Mouse (Mus musculus) ES-CJ7 (cell line): ENCODE measurements around the gene Tnr.
A peak's percentile ranks its signal among the peaks of the same experiment; 100 is the strongest.

Source experiments
- DNase-seq: peaks from one replicate; pipeline ENCODE4 v3.0.0; 2011; ENCODE audit warnings: low read depth, low spot score

The Tnr gene

GRCm38 (mm10) chr1:159796021-159796420, 272.5 kb downstream of the Tnr start:
- DNase-seq, result no peak

DNA sequence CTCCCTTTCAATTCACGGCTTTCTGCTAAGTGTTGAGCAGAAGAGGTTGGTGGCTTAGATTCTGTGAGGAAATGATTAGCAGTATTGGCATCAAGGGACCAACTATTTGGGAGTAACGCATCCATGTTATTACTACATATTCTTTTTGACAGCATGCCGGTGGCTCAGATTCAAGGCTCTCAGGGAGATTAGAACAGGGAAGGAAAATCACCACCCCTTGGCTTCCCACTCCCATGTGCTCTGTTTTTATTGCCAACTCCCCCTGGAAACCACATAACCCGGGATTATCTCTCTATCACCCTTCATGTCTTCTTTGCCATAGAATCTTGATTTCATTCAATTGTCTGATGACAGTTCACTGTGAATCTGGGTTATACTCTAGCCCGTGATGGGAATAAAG, 276.8 kb downstream of the Tnr start:
- DNase-seq, result no peak

GRCm38 (mm10) chr1:159801753-159802152, 278.2 kb downstream of the Tnr start:
- DNase-seq, result no peak

GRCm38 (mm10) chr1:159803711-159804110, 280.1 kb downstream of the Tnr start:
- DNase-seq, result no peak

DNA sequence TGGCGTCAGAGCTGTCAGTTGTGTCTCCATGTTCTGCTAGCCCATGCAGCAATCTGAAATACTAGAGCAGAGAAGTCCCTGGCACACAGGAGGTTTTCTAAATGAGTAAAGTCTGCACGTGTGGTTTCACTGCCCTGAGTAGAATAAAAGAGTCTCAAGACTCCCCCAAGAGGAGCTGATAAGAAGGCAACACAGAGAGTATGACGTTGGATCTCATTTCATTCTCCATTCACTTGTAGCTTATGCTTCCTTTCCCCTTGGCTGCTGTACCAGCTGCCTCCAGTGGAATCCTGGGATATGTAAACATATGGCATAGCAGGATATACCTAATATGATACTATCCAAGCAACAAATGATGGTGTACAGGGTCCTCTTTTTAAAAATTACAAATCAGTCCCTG, 285.9 kb downstream of the Tnr start:
- no peak for DNase-seq

- DNase-seq, result no peak
These were observed 288.2 kb downstream of the Tnr start for GRCm38 (mm10) chr1:159811805-159812204.

GRCm38 (mm10) chr1:159812820-159813411, 289.3 kb downstream of the Tnr start:
- peak; percentile 73 for DNase-seq

GRCm38 (mm10) chr1:159814348-159814747, 290.8 kb downstream of the Tnr start:
- no peak for DNase-seq

- no peak for DNase-seq
These were observed 293.2 kb downstream of the Tnr start for GRCm38 (mm10) chr1:159816614-159817371.

DNA sequence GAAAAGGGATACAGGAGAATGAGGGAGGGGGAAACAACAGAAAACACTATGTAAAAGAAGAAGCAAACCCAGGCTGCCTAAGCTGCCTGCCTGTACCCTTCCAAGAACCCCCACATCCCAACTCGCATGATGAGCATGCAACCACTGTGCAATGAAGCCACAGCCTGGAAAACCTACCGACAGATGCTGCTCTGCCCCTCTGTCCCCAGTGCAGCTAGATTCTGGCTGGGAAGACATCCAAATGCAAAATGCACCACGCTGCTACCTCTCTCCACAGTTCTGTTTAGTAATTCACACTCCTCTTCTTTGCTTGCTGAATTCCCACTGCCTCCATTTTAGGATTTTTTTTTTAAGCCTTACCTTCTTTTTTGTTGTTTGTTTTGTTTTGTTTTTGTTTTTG, 295.9 kb downstream of the Tnr start:
- no peak for DNase-seq

- DNase-seq, result no peak
These were observed 298.8 kb downstream of the Tnr start for GRCm38 (mm10) chr1:159822416-159822815.

DNA sequence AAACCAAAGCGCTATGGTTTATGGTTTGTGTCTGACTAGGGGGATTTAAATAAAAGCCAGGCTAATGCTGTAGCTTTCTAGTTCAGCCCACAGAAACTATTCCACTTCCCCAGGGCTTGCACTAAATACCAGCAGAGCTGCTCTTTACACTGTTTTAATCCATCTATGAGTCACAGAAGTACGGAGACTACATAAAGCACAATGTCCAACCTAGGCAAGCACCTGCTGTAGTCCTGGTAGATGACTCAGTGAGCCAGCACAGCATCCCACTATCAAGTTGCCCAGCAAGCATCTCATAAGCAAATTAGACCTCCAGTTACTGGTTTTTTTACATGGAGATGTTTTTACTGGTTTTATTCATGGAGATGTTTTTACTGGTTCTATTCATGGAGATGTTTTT, 305.0 kb downstream of the Tnr start:
- no peak for DNase-seq

- no peak for DNase-seq
These were observed 309.6 kb downstream of the Tnr start for GRCm38 (mm10) chr1:159833165-159833564.

- DNase-seq, result no peak
These were observed 310.2 kb downstream of the Tnr start for GRCm38 (mm10) chr1:159833646-159834338.

GRCm38 (mm10) chr1:159835126-159835525, 311.6 kb downstream of the Tnr start:
- DNase-seq, result peak; percentile 83

- DNase-seq, result no peak
These were observed 316.8 kb downstream of the Tnr start for GRCm38 (mm10) chr1:159840337-159840736.

DNA sequence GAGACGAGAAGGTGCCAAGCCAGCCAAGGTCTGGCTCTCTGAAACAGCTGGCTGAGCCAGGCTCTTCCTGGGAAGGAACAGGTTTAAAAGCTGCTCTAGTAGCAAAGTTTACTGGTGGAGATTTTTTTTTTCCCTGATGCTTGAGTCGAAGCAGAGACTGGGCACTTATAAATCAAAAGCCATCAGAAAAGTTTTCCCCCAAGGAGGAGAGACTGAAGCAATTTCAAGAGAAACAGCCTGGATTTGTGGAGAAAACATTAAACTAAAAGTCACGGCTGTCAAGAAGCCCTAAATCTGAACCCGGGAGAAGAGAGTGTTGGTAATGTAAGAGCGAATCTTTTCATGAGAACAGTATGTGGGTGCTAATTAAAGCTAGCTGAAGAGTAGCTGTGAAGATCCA, 319.3 kb downstream of the Tnr start:
- no peak for DNase-seq

- DNase-seq, result no peak
These were observed 328.5 kb downstream of the Tnr start for GRCm38 (mm10) chr1:159852088-159852487.

GRCm38 (mm10) chr1:159854261-159854660, 330.7 kb downstream of the Tnr start:
- no peak for DNase-seq

DNA sequence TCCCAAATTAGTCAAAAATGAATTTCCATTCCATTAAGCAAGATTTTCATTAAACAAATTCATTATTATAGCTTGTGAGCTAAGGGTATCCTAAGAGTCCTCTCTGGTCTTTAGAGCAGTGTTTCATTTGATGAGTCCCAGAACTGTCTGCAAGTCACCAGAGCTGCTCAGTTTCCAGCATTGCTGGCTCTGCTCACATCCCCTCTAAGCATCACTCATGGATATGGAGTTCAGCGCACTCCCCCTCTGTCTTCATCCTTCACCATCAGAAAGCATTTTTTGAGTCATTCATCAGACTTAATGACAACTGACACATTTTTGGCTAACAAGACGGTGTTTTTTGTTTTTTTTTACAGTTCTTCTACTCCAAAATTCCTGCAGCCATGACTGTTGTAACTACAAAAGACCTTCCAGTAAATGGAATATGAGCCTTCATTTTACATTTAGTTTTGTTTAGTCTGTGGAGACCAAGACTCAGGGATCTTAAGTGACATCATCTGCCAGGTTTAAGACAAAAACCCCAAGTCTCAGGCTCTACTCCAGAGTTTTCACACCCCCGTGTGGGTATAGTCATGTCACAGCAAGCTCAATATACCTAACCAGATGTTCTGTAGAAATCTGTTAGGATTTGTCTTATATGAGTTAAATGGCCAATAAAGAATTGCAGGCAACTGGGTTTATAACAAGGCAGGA, 338.4 kb downstream of the Tnr start:
- DNase-seq, result no peak

DNA sequence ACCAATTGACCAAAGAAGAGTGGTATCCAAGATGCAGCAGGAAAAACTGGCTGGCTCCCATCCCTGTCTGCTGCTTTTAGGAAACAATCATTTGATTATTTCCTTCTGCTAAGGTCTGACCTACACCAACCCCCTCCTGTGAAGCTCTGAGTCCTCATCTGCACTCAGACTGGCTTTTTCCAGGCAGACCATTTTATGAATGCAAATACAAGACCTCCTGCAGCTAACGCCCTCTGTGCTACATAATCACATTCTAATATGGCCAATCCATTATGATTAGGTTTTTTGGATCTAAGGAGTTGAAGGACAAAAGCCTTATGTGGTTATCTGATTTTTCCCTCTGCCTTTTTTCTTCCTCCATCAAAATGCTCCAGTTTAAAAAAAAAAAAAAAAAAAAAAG, 342.1 kb downstream of the Tnr start:
- DNase-seq, result peak; percentile 25
